Mouse (Mus musculus) forebrain, embryonic 14.5 days (tissue): ENCODE measurements at regions not wholly inside any gene's neighbourhood (a gene's known extent, or its start where the extent isn't known, plus 50 kb on each side); places are given as distances from the start of the nearest gene placed in this dataset.

Source experiments
- ATAC-seq: fragments of 200-750 bp; cut with Nextera tagmentation; 2 replicates; pipeline ENCODE4 v1.8.0; 2017; ENCODE audit warnings: mild to moderate bottlenecking, moderate library complexity
- DNase-seq: peaks from one replicate; pipeline ENCODE4 v3.0.0-alpha.2; 2015; ENCODE audit warnings: low spot score
- H3K27ac ChIP-seq: fragments of 300-500 bp; sonication (generic); 2 replicates; pipeline ENCODE4 v1.5.1; 2014; ENCODE audit warnings: low read depth, mild to moderate bottlenecking, control low read depth, low read length, moderate library complexity
- H3K27me3 ChIP-seq: fragments of 300-500 bp; sonication (generic); replicated peaks from 2 replicates; pipeline ENCODE4 v1.6.1; 2014; ENCODE audit warnings: low read length, control low read depth, mixed read lengths; ENCODE audit not compliant: control insufficient read depth, insufficient read depth
- H3K36me3 ChIP-seq: fragments of 300-500 bp; sonication (generic); 2 replicates; pipeline ENCODE4 v1.6.1; 2014; ENCODE audit warnings: low read length, control low read depth; ENCODE audit not compliant: control insufficient read depth, insufficient read depth
- H3K4me1 ChIP-seq: fragments of 300-500 bp; sonication (generic); 2 replicates; pipeline ENCODE4 v1.6.1; 2014; ENCODE audit warnings: antibody characterized with exemption, low read length, control low read depth; ENCODE audit not compliant: control insufficient read depth, insufficient read depth
- H3K4me2 ChIP-seq: fragments of 300-500 bp; sonication (generic); 2 replicates; pipeline ENCODE4 v1.6.1; 2014; ENCODE audit warnings: mild to moderate bottlenecking, control low read depth, low read length
- H3K4me3 ChIP-seq: fragments of 300-500 bp; sonication (generic); 2 replicates; pipeline ENCODE4 v1.5.1; 2014; ENCODE audit warnings: low read depth, low read length, control low read depth
- H3K9ac ChIP-seq: fragments of 300-500 bp; sonication (generic); 2 replicates; pipeline ENCODE4 v1.6.1; 2014; ENCODE audit warnings: mild to moderate bottlenecking, low read length, control low read depth, moderate library complexity
- H3K9me3 ChIP-seq: fragments of 300-500 bp; sonication (generic); replicated peaks from 2 replicates; pipeline ENCODE4 v1.6.1; 2016; ENCODE audit warnings: low read length, control low read depth, mixed read lengths; ENCODE audit not compliant: control insufficient read depth
- WGBS: fragments of 180-500 bp; shearing (Covaris S2); extraction: QIAGEN DNeasy Blood & Tissue Kit; methylation state at CpG from one replicate; pipeline ENCODE4 v1.1.7; 2014; 5-methylcytosine and 5-hydroxymethylcytosine counted together

GRCm38 (mm10) chr13:102491370-102491769, 202.0 kb upstream of the Cd180 start:
- ATAC-seq = no peak
- no peaks in the 10 kb centered on the region for H3K27me3 ChIP-seq
- no peaks in the 10 kb centered on the region for H3K4me1 ChIP-seq
- H3K9me3 ChIP-seq = no peaks in the 10 kb centered on the region
- no peak overlapping the region for H3K4me3 ChIP-seq
- WGBS = 85% methylated on average over 4 of the region's 4 CpGs
- no peaks in the 10 kb centered on the region for H3K36me3 ChIP-seq
- no peak overlapping the region for H3K9ac ChIP-seq
- no peak for DNase-seq
- H3K27ac ChIP-seq = no peak overlapping the region
- no peak overlapping the region for H3K4me2 ChIP-seq

- no peak overlapping the region for H3K4me3 ChIP-seq
- 19% methylated on average over 10 of the region's 10 CpGs for WGBS
- no peak overlapping the region for H3K9ac ChIP-seq
- H3K4me1 ChIP-seq = 0 out of 2 replicates have a peak, but pooled peaks cover 3% of the 10 kb centered on the region
- H3K27me3 ChIP-seq = no peaks in the 10 kb centered on the region
- H3K36me3 ChIP-seq = no peaks in the 10 kb centered on the region
- no peak; the same call in 1 of the 2 replicates for ATAC-seq
- H3K9me3 ChIP-seq = no peaks in the 10 kb centered on the region
- no peak overlapping the region for H3K4me2 ChIP-seq
- DNase-seq = peak; percentile 41
- no peak overlapping the region for H3K27ac ChIP-seq
Measured at GRCm38 (mm10) chr13:102504157-102504947, 189.0 kb upstream of the Cd180 start.

DNA sequence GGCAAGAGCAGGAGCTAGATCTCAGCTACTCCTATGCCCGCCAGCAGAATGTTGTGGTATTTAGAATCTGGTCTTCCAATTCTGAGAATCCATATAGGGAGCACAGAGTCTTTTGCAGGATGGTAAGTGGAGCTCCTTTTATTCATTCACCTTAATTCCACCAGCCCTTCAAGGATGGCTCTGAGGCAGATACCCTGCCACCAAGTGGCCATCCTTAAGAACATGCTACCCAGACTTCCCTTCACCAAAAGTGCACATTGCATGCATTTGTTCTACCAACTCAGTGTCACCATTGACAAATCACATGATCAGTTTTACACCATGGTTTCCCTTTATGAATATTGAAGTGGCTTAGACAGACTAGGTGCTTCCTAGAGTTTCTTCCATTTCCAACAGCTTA, 186.1 kb upstream of the Cd180 start:
- Histone ChIP-seq H3K4me3 (no peak overlapping the region), H3K9me3 (no peaks in the 10 kb centered on the region), H3K27ac (no peak overlapping the region), H3K9ac (no peak overlapping the region), H3K27me3 (no peaks in the 10 kb centered on the region), H3K36me3 (no peaks in the 10 kb centered on the region), H3K4me1 (0 out of 2 replicates have a peak, but pooled peaks cover 3% of the 10 kb centered on the region), H3K4me2 (no peak overlapping the region)
- DNase-seq = no peak
- 84% methylated on average over 1 of the region's 1 CpGs for WGBS
- ATAC-seq = no peak

DNA sequence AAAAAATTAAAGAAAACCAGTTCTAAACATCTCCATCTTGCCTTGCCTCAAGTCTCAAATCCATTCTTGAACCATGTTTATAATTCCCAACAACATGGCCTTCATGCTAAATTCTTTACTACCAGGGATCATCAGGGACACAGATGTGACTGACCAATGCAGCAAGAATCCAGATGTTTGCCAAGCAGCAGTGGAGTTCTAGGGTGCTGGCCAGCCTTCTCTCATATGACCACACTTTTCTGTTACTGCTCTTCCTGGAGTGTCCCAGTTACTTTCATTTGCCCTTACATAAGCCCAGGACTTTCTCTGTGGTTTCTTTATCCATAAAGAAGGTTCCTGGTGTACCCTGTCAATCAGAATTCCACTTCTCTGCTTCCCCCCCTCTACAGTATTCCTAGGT, 185.4 kb upstream of the Cd180 start:
- no peak for DNase-seq
- Histone ChIP-seq H3K4me1 (0 out of 2 replicates have a peak, but pooled peaks cover 3% of the 10 kb centered on the region), H3K27me3 (no peaks in the 10 kb centered on the region), H3K9me3 (no peaks in the 10 kb centered on the region), H3K4me2 (no peak overlapping the region), H3K36me3 (no peaks in the 10 kb centered on the region), H3K27ac (no peak overlapping the region), H3K4me3 (no peak overlapping the region), H3K9ac (no peak overlapping the region)
- no peak for ATAC-seq

- Histone ChIP-seq H3K4me3 (no peak overlapping the region), H3K27ac (no peak overlapping the region), H3K9ac (no peak overlapping the region), H3K9me3 (no peaks in the 10 kb centered on the region), H3K36me3 (no peaks in the 10 kb centered on the region), H3K4me2 (no peak overlapping the region), H3K27me3 (no peaks in the 10 kb centered on the region), H3K4me1 (no peaks in the 10 kb centered on the region)
- whole genome bisulfite sequencing = 69% methylated on average over 1 of the region's 1 CpGs
- no peak for DNase-seq
- ATAC-seq = no peak
Measured at GRCm38 (mm10) chr13:102510733-102511279, 182.6 kb upstream of the Cd180 start.

GRCm38 (mm10) chr13:102518169-102518882, 175.0 kb upstream of the Cd180 start:
- peak; percentile 25 for DNase-seq
- no peak overlapping the region for H3K4me2 ChIP-seq
- no peaks in the 10 kb centered on the region for H3K9me3 ChIP-seq
- no peaks in the 10 kb centered on the region for H3K36me3 ChIP-seq
- no peak overlapping the region for H3K9ac ChIP-seq
- no peaks in the 10 kb centered on the region for H3K27me3 ChIP-seq
- H3K4me1 ChIP-seq = no peaks in the 10 kb centered on the region
- no peak overlapping the region for H3K4me3 ChIP-seq
- ATAC-seq = peak; percentile 57; the same call in 1 of the 2 replicates
- 77% methylated on average over 5 of the region's 5 CpGs for WGBS
- no peak overlapping the region for H3K27ac ChIP-seq

- no peaks in the 10 kb centered on the region for H3K4me1 ChIP-seq
Measured at GRCm38 (mm10) chr13:102521427-102521826, 171.9 kb upstream of the Cd180 start.

GRCm38 (mm10) chr13:102522080-102522479, 171.3 kb upstream of the Cd180 start:
- H3K4me1 ChIP-seq = no peaks in the 10 kb centered on the region
- no peak for DNase-seq
- no peak overlapping the region for H3K4me3 ChIP-seq
- ATAC-seq = no peak
- H3K36me3 ChIP-seq = no peaks in the 10 kb centered on the region
- no peak overlapping the region for H3K4me2 ChIP-seq
- no peak overlapping the region for H3K27ac ChIP-seq
- H3K9me3 ChIP-seq = no peaks in the 10 kb centered on the region
- H3K27me3 ChIP-seq = no peaks in the 10 kb centered on the region
- H3K9ac ChIP-seq = no peak overlapping the region
- WGBS = 76% methylated on average over 1 of the region's 1 CpGs

More at GRCm38 (mm10) chr13:102521427-102521826, 171.9 kb upstream of the Cd180 start:
- WGBS = 21% methylated on average over 1 of the region's 1 CpGs
- no peak overlapping the region for H3K9ac ChIP-seq
- ATAC-seq (no peak), DNase-seq (no peak)
- no peaks in the 10 kb centered on the region for H3K9me3 ChIP-seq
- H3K27ac ChIP-seq = no peak overlapping the region
- no peak overlapping the region for H3K4me3 ChIP-seq
- no peak overlapping the region for H3K4me2 ChIP-seq
- H3K27me3 ChIP-seq = no peaks in the 10 kb centered on the region
- H3K36me3 ChIP-seq = no peaks in the 10 kb centered on the region
